Mouse (Mus musculus) megakaryocyte, embryonic 14.5 days (primary cell): ENCODE data around the gene Vwa3a.

ENCODE experiments used
- FLI1 ChIP-seq: IDR thresholded peaks from 2 replicates; pipeline ENCODE4 v1.6.1; 2012; ENCODE audit warnings: low read length, inconsistent platforms, mixed read lengths
- GATA1 ChIP-seq: IDR thresholded peaks from 3 replicates; pipeline ENCODE4 v1.6.1; 2012; ENCODE audit warnings: mixed read lengths, low read length, inconsistent platforms, borderline replicate concordance

DNA sequence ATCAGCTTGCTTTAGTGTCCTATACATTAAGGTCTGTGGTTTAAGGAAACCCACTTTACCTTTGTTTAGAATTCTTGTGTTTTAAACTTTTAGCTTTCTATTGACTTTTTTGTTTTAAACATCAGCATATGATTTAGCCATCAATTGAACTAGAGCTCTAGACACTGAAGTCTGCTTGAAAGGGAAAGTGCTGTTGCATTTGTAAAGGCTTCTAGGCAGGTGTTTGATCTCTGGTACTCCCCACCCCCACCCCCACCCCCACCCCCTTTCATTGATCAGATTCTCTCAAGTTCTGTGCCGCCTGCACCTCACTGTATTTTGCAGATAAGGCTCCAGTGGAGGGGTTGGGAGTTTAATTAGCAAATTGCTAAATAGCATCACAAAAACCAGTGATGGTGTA lies 43.5 kb upstream of the Vwa3a start:
- TF ChIP-seq FLI1: no peak
- no peak for TF ChIP-seq GATA1
